Mouse (Mus musculus) gastrocnemius, adult 18-20 months (tissue): Measurements from ENCODE around the gene Il1rap. TPM values are rescaled to one million over a fixed set of nuclear protein-coding genes. Genes with fewer than 3 reads are reported as not detected.

Experiments used
- DNase-seq: peaks from one replicate; pipeline ENCODE4 v3.0.0; 2021; ENCODE audit warnings: low spot score
- long read RNA-seq, 2 experiments: library from polyadenylated mRNA; stranded (forward); transcript quantifications; one replicate each; pipeline ENCODE4 v2.0.0; 2021
- total RNA-seq, 2 experiments: library from RNA; stranded (reverse); gene quantifications; 2 replicates each; pipeline ENCODE4 v1.2.3; 2021

The Il1rap gene
- total RNA-seq, result 1 to 10 TPM; 1.8 to 1.9 TPM
- long read RNA-seq, experiment 1, full-length matches to known transcripts, result 3 of 3 reads
- long read RNA-seq, experiment 1, partial matches to known transcripts, result 0 of 3 reads
- long read RNA-seq, experiment 1, other reads (novel, unspliced or antisense), result 0 of 3 reads
- long read RNA-seq, experiment 2, full-length matches to known transcripts, result 1 of 2 reads
- long read RNA-seq, experiment 2, partial matches to known transcripts, result 1 of 2 reads
- long read RNA-seq, experiment 2, other reads (novel, unspliced or antisense), result 0 of 2 reads

DNA sequence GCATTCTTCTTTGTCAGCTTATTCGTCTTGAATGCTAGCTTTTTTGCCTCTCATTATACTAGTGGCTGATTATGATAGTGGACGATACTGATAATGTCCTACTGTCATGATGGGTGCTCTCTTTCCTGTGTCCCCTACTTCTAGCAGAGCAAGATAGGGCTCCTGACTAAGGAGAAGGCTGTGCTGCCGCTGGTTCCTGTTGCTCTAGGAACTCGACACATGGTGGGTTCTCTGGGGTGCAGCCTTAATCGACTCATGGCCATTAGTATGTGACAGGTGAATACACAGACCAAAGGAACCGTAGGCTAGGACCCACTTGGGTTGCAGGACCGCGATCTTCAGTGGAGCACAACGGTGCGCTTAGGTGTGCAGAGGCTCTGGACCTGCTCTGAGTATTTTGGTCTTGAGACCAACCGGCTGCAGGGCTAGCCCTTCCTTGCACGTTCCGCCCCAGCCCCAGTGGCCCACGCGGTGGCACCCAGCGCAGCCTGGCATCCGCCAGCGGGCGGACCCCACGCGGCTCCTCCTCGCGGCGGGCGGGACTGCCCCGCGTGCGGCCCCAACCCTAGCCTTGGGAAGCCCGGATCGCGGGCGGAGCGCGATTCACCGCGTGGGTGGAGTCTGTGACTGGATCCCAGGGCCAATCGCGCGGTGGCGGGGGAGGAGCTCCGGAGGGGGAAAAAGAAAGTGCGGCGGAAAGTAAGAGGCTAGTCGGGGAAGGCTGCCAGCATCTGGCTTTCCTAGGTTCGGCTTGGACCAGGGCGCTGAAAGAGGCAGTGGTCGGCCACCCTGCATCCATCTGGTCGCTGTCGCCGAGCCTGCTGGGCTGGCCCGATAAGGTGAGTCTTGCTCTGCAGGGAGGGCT, at the start of gene Il1rap:
Gene Il1rap, plus strand, starts transcription at position 657 of the 865 bp plus-strand sequence.
- peak; percentile 95 for DNase-seq

DNA sequence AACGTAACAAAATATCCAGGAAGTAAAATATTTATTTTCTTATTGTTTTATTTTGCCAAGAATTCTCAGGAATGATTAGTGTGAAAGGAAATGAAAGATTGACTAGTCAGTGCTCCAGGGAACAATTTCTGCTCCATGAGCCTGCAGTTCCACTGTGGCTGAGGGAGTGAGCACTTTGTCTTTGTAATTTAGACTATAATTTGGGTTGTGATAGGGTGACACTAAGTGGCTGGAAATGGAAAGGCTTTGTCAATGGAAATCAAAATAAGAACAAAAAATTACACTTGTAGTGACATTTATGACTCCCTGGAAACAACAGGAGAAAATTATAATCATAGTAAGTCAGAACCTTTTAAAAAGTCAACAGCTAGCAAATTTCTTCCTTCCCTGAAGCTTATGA, 49.2 kb upstream of the Il1rap start:
- no peak for DNase-seq

DNA sequence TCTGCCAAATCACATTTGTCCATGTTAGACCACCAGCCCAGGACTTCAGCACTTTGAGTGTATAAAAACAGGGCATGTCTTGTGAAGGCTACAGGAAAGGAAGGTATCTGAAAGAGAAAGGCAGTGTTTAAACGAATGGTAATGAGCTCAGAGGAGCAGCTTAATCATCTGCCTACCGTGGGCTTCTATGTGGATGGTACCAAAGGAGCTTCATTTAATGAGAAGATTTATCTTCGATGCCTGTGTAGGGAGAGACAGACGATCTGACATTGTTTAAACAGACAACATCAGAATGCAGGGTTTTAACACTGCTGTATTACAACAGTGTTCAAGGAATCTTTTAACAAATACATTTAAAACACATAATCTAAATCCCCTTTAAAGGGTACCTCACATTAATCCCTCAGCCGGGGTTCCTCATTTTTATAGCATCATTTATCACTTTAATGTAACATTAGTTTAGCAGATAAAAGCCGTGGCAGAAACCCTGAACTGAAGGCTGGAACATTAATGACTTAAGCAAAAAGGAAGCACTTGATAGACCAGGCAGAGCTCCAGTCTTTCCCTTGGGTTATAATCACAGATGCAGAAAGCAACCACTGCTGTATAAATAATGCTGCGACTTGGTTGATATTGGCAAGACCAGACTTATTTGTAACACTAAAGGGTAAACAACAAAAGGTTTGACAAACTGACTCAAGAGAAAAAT, 35.2 kb upstream of the Il1rap start:
- DNase-seq, result no peak

DNA sequence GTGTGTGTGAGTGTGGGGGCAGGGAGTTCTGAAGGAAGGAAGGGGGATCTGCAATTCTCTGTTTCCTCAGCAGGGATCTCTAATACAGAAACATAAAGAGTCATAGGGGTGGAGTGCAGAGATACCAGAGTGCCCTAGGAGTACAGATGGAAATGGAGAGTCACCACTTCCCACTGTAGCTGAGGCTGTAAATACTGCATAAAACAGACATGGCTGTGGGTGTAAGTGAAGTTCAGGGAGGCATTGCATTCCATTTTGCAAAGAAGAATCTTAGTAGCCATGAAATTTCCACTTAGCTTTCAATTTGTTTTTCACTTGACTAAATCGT, 34.7 kb upstream of the Il1rap start:
- no peak for DNase-seq

DNA sequence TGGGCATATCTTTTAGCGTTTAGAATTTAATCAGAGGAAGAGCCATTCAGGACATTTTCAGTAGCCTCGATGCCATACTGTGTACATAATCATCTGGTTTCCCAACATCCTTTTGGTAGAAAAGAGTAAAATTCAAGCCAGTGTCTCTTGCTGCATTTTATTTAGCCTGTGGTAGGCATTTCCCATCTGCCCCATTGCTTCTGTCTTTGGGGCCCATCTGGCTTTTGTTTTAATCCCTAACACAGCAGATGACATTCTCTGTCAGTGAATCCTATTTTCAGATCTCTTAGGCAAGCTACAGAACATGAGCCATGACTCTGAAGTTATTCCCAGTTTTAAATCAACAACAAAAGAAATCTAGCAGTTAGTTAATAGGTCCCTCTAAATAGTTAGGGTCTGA, 32.3 kb upstream of the Il1rap start:
- no peak for DNase-seq

DNA sequence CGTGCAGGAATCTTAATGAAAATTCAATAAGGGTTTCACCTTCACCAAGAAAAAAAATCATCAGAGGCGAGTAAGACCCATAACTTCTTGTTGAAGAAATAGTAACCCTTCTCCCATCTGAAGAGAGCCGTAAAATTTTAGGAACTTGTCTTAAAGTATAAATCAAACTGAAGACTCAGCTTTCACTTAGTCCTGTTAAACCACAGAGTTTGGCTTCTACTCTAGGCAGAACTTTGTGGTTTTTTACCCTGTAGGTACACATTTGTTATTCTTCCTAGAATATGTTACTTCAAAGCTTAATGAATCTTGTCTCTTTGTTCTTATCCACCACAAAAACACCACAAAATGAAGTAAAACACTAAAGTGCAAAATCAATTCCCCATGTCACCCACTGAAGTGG, 29.3 kb upstream of the Il1rap start:
- no peak for DNase-seq

DNA sequence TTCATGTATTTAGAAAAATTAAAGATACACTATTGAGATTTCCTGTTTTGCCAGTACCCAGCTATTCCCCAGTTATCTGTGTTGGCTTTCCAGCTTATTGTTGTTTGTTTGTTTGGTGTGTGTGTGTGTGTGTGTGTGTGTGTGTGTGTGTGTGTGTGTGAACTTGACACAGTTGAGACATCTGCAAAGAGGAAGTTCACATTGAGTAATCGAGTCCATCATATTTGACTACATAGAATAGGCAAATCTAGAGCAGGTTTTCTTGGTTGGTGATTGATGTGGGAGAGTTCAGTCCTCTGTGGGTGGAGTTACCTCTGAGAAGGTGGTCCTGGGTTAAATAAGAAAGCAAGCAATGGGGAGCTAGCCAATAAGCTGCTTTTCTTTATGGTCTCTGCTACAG, 22.7 kb upstream of the Il1rap start:
- no peak for DNase-seq

DNA sequence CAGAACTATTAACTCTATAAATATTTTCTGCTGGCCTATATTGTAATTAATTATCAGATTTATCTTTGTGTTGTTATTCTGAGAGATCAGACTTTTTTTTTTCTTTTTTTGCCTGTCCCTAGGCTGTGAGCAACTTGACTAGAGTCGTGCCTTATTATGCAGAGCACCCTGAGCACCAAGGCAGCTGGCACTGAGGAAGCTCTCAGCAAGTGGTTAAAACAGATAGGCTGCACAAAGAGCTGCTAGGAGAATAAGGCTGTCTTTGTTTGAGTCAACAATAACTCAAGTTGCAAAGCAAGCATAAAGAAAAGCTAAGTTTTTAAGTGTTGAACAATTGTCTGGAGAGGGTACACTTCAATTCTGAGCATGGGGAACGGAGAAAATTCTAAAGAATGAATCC, 19.8 kb upstream of the Il1rap start:
- no peak for DNase-seq

DNA sequence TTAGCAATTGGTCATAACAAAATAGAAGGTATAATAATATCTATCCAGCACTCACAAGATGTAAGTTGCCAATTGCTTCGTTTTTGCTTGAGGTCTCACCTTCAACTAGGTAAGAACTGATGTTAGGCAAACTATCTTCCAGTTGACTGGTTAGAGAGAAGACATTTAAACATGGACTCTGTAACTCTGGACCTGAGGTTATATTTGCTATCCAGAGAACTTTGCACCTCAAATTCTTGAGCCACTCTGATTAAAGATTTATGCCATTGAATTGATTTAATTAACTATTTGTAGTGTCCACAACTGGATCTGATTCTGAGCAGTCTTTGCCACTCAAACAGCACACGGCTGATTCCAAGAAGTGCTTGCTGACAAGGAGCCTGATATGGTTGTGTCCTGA, 18.7 kb upstream of the Il1rap start:
- no peak for DNase-seq

DNA sequence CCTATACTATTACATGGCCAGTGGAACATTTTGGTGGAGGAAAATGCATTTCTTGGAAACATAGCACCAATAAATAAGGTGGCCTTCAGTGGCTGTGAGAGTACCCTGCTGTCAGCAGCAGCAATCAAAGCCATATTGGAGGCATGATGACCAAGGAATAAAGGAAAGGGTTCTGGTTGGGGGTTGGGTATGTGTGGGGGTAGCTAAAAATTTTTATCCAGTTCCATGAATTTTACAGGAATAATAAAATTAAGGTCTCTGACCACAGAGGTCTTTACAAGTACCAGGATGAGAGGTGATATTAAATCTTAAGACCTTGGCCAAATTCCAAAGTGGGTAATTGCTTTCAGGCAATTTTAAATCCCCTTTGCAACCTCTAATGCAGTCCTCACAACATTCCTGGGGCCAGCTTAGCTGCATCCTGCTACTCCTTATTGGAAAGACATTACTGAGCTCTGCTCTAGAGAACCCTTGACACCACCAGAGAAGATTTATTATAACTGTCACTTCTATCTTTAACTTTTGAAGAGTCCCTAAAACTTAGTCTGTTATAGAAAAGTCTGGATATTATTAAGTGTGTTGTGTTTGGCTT, 12.0 kb upstream of the Il1rap start:
- no peak for DNase-seq

DNA sequence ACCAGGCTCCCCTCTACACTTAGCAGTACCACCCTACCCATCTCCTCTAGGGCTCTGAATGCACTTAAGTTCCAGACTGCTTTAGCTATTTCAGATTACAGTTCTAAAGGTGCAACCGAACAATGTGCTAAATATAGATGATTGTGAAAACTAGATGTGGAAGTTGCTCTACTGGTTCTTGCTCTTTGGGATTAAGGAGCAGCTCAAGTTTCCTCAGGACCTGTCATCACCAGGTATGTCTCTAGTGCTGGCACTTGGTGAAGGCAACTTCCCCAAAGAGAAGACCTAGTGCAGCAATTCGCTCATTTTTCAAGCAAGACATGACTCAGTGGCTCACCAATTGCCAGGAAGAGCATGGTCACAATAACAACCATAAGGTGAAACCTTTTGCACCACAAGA, 9.7 kb upstream of the Il1rap start:
- no peak for DNase-seq

DNA sequence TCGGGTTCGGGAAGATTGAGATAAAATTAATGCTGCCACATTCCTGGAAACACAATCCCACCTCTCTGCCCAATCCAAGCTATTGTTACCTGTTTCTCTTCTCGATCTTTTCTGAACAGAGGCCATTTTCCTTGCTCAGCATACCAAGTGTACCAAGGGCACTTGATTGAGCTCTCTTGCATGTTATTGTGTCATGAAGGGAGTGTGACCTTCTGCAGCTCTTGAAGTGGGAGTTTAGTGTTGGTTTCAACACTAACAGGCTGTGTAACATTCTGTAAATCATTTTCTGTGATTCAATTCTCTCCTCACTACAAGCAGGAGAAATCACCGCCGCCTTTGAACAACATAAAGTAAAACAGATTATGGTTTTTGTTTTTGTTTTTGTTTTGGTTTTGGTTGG, 7.3 kb upstream of the Il1rap start:
- no peak for DNase-seq

DNA sequence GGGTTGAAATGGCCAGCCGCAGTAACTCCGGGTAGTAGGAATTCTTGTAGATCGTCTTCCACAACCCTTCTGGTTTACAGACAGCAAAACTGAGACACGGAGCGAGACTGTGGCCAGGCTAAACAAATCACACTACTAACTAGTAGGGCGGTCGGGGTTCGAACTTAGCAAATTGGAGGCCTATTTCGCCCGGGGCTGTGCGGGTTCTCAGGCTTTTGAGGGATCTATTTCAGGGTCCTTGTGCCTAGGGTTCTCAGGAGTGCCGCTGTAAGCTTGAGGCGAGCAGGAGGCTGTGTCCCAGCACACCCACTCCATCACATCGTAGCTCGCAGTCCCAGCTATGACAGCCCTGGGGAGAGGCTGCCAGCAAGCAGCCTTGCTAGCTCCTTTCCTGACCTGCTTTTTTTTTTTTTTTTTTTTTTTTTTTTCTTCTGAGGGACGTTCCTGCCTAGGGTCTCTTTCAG, 441 bp downstream of the Il1rap start:
- no peak for DNase-seq

DNA sequence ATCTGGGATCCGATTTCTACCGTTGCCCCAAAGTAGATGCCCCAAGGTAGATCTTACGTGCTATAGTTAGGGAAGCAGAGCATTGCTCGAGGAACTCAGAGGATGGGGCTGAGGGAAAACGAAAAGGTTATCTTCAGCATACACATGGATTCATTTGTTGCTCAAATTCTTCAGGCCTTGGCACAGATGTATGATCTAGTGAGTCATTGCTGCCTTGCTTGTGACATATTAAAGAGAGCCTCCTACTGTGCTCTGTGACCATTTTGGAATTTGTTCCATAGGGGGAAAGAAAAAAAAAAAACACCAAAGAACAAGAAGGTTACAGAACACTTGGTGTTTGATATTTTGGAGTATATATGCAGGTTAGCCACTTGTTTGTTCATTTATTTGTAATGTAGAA, 4.3 kb downstream of the Il1rap start:
- DNase-seq, result no peak

DNA sequence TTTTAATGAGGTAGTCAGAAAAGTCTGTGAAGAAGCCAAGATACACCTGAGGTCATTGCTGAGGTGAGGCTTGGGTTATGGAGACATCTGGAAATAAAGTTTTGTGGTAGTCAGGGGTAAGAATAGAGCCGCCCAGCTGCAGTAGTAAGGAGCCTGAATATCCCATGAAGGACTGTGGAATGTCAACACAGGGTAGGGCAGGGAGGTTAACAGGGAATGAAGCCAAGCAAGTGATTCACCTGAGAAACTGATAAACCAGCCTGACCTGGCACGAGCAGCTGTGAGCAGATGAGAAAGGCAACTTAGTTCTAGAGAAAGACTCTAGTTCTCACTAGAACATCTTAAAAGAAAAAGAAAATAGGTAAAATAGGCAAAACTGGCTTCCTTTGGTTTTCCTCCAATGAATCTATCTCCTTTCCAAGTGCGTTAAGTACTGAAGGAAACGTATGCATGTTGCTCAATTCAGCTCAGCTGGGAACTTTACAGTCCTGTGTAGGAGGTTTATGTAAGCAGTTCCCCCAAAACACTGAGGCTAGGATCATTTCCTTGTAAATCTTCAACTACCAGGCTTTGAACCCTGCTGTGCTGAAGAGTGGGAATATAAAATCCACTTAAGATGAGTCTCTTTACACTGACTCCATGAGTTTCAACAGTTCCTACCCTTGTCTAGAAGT, 9.5 kb downstream of the Il1rap start:
- no peak for DNase-seq

DNA sequence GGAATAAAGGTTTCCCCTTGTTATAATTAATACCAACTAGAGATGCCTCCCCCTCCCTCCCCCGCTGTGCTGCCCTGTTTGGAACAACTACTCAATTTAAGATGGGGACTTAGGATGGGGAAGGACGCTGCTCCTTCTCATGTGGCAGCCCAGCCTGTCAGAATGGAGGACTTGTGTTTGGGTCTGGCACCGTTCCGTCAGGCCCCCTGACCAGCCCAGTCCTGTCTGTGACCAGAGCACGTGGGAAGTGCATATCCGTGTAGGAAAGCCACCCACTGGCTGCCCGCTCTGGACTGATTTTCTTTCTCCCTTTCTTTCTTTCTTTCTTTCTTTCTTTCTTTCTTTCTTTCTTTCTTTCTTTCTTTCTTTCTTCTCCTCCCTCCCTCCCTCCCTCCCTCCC, 14.9 kb downstream of the Il1rap start:
- no peak for DNase-seq

DNA sequence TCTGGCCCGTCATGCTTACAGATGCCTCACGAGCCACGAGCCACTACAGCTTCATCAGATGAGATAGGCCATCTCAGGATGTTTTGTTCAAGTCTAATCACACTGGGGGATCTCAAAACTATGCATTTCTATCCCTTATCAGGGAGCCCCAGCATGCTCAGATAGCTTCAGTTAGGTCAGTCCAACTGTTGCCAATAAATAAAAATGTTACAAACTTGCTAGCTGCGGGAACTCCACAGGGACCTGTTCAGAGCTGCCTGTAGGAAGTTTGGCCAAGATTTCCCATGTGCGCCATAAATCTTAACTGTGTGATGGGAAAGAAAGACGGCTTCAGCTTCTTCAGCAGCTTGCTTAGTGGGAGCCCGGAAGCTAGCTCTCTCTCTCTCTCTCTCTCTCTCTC, 15.8 kb downstream of the Il1rap start:
- DNase-seq, result peak; percentile 52

DNA sequence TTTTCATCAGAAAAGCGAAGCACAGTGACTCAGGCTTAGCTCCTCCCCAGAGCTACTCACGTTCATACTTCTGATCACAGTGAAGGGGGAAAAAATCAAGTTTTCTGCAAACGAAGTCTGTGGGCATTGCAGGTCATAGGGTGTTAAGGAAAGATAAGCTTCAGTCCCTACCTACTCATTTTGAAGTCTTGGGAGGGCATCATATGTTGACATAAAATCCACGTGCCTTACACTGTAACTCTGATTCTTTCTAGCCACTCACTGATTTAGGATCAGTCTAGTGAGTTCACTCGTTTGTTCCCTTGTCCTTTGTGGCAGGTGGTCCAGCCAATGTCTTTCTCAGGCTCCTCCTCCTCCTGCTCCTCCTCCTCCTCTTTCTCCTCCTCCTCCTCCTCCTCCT, 17.1 kb downstream of the Il1rap start:
- no peak for DNase-seq

DNA sequence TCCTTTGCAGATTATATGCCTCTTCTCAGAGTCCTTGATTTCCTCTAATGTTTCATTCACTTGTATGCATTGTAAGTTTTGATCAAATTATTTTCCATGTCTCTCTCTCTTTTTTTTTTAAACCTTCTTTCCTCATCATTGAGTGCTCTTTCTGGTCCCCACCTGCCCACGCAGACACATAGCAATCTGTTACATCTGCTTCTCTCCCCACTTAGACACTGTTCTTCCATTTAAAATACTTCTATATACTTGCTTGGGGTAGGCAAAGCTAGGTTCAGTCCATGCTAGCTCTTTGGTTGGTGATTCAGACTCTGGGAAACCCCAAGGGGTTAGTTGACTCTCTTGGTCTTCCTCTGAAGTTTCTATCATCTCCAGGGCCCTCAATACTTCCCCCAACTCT, 20.0 kb downstream of the Il1rap start:
- no peak for DNase-seq

DNA sequence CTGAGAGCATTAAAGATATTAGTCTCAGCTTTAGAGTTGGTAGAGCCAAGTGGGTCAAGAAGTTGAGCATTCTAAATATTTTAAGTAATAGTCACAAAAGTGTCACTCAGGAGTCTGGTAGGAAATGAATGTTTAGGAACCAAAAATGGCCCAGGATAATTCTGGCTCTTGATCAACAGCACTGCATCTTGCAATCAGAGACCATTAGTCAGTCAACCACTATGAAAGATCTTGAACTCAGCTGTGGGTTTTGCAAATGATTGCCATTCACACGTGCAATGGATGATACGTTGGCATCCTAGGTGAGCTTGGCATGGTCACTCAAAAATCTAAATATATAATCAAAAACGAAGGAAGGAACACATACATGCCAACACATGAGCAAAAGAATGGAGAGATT, 23.1 kb downstream of the Il1rap start:
- no peak for DNase-seq

DNA sequence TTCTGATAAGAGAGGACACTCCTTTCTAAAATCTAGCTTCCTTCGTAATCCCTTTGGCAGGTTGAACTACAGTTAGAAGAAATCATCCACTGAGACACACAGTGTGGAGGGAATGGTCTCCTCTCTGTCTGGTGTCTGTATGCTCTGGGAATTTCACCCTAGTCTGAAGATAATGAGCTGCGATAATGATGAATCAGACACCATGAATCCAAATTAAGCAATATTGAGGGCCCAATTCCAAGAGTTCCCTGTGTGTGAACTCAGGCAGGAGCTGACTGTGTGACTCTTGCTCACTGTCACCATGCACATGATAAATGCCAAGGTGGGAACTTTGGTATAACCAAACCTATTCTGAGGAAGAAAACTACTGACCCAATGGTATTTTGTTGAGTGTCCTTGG, 26.5 kb downstream of the Il1rap start:
- DNase-seq, result no peak

DNA sequence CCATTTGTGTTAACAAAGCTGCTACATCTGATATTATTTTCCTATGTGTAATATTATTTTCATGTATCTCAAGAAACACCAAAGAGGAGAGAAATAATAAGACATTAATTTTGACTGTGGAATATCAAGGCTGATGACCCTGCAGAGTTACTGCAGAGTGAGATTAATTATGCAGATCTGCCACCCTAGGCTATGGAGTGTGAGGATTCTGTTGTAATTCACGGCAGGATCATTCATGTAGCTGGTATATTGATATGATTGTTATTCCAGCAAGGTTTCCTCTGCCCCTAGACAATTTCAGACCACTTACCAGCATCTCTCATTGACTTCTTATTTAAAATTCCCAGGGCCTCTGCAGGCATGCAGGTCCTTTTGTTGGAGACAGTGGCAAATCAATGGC, 29.0 kb downstream of the Il1rap start:
- no peak for DNase-seq
